Mouse (Mus musculus) cerebellum, adult 18-20 months (tissue): ENCODE measurements at regions not wholly inside any gene's neighbourhood (a gene's known extent, or its start where the extent isn't known, plus 50 kb on each side); places are given as distances from the start of the nearest gene placed in this dataset.

ENCODE experiments used
- DNase-seq, 2 experiments: peaks; one replicate each; pipeline ENCODE4 v3.0.0; 2021

DNA sequence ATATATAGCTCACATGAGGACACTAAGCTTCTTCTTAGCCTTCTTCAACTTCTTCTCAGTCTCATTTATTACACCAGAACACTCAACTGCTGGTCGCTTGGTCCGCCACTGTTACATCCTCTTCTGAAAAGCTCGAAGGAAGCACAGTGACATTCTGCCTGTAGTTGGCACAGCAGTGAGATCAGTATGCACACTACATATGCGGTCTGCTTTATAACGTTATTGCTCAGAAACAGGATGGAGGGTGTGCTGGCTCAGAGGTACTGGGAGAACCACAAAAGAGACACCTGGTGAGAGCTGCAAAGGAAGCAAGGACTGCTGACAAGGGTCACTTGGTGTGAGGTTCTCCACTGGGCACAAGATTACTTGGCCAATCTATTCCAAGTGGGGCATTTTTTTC lies 179.5 kb downstream of the Ets1 start:
- no peak for DNase-seq

DNA sequence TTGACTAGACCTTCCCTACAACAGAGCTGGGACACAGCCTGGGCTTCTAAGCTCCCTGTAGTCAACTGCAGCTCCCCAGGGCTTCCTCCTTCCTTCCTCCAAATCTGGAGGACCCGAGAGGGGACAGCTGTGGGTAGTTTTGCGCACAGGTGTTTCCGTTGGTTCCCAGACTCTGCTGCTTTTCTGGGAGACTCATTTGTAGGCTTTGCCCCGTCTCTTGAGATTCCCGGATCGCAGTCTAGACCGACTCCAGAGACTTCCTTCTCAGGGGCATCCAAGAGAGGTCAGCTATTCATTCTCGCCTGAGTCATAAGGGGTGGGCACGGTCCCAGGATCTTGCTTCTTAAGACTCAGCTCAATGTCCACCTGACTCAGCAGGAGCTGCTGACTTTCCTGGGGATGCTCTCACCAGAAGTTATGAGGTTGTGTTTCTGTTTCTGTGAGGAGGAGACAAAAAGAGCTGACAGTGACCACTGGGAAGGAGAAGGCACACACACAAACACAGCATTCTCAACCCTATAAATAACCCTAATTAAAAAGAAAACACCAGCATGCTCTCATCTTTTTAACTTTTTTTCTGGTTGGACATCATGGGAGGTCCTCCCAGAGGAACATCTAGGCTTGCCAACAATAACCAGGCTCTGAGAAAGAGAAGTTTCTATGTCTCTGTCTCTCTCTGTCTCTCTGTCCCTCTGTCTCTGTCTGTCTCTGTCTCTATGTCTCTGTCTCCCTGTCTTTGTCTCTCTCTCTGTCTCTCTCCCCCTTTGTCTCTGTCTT lies 180.8 kb downstream of the Ets1 start:
- DNase-seq = no peak

DNA sequence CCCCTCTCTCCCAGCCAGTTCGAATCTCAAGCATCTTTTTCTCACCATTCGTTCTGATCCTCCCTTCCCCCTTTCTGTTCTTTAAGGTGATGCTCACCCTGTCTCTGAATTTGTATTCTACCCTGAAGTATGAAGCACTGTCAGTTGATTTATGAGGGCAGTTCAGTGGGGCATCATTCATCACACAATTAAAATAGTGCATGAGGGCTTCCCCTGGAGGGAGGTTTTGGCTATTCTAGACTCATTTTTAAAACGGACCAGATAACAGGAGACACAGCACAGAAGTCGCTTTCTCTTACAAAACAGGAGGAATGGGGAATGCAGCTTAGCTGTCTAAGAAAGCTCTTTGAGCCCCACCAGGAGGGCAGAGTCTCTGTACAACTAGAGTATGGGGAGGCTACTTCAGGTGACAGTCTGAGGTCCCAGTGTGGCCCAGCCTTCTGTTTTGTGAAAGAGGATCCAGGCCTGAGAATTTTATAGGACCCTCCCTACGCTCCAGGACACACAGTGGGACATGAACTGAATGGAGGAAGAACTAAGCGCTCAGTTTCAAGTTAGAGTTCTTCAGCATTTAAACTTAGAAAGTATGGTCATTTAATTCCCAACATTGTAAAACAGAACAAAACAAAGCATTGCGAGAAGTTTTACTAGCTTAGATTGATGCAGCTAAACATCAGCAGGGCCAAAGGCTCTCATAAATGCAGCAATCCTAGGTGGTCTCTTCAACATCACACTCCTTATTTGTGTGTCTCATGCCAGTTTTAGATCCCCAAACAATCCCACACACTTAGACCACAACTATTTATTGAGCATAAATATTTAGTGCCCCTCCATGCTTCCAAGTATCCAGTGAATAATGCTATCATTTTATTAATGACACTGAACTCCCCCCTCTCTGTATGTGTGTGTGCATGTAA lies 181.7 kb downstream of the Ets1 start:
- DNase-seq = no peak

DNA sequence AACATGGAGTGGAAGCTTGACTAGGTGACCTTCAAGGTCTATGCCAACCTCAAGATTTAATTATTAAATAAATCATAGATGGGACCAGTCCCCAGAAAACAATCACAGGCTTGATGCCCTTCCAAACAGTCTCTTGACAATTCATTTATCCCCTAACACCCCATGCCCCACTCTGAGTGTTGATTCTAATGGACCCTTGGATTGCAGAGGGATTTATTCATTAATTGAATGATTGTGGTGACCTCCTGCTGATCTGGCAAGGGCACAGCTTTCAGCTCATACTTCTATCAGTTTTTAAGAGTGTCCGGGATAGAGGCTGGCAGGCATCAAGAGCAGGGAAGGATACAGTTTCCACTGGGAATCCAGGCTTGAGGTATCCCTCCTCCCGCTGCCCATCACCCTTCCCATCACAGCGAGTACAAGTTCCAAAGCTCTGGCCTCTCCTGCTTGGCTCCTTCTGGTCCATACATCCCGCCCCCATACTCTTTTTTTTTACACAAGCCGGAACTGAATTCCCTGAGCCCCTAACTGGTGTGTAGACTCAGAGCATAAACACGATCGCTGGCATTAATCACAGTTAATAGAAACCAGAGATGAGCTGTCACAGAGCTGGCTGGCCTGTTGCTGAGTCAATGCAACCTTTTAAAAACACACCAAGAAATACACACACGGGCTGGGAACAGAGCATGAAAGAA lies 187.6 kb downstream of the Ets1 start:
- no peak for DNase-seq

DNA sequence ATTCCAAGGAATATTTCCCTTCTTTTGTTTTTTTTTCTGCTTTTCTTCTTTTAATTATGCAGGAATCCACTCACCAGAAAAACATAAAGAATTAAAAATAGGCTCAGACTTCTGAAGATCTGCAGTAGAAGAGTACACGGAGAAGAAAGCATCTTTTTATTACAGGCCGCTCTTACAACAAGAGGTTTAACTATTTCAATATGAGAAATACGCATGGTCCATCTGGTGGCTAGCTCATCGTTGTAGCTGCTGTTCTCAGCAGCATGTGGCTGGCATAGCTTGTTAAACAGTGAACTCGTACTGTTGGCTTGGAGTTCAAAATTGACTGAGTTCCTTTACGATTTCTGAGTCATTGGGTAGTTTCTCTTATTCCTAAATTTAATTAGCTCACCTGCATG lies 188.1 kb downstream of the Ets1 start:
- DNase-seq = no peak

DNA sequence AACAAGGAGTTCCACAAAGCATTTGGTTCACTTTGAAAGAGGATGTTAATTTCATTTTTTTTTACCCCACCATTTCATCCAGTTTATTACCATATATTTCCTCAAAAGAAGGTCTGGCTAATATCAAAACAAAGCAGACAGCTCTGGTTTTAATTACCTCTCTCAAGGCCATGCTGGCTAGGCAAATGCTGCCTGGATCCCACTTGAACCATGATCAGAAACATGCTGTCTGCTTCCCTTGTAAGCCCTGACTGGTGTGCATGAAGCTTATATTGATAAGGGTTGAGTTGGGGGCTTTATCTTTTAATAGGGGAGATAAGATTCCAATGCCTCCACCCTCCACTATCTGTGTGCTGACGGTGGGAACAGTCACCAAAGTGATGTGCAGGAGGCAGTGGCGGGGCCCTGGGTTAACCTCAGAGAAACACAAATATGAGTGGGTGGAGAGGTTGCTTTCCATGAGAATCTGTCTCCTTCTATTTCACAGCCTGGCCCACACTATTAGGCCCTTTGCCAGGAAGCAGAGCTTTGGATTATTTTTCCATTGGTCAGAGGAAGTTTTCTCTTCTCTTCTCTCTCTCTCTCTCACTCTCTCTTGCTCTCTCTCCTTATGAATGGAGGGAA lies 194.4 kb downstream of the Ets1 start:
- DNase-seq = no peak

DNA sequence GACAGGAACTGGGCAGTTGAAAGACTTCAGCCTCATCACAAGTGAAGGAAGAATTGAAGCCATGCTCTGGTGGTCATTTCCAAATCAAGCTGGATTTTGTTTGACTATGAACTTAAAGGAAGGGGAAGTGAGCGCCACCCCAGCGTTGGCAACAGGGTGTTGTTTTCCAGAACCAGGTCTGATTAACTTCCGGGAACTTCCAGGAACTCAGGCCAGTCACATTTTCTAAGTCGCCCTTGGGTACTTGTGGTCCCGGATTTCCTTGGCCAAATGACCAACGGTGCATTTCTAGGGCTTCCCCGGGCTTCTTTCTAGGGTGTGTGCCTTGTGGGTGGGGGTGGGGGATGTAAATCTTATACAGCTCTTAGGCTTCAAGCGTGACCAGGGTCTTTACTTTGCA lies 197.4 kb downstream of the Ets1 start:
- no peak for DNase-seq

DNA sequence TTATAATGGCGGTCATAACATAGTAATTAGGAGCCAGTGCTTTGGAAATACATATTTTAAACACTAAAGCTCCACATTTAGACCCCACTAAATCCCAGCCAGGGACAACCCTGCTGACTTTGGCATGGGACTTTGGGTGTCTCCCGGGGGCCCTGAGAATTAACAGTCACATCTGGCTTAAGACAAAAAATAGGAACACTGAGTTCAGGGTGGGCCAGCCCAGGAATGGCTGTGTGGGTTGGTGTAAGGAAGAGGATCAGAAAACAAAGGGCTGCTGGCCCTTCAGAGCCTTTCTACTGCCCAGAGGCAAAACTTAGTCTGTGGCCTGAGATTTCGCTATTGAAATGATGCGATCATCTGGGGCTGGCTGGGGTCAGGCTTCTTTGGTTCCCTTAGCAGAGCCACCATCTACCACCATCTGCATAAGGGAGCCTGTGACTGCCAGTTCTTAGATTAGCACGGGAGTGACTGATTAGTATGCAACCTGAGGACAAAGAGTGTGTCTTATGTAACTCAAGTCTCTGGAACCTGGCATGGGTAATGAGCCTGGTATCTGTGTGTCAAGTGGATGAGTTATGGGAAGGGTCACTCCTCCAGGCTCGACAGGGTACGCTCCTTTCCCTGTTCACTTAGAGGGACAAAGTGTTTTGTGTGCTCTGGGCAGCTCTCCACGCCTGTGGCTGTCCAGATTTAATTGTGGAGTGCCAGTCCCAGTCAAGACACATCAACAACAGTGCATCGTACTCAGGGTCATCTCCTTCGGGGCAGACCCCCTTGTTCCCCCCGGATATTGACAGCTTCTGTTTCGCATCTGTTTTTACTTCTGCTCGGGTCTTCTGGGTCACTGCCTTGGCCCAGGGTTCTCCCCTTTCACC lies 199.0 kb downstream of the Ets1 start:
- DNase-seq = no peak

DNA sequence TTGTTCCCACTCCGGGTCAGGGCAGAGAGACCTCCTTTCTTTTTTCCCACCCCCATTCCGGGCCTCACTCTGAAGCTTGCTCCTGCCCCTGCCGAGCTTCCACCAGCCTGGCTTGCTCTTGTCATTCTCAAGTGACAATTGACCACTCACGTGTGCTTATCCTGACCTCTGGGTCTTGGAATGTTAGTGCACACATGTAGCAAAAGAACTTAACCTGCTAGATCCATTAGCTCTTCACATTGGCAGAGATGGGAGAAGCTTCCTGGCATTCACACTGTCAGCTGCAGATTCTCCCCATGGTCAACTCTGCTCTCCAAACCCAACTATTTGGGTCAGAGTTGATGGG lies 199.6 kb downstream of the Ets1 start:
- no peak for DNase-seq

DNA sequence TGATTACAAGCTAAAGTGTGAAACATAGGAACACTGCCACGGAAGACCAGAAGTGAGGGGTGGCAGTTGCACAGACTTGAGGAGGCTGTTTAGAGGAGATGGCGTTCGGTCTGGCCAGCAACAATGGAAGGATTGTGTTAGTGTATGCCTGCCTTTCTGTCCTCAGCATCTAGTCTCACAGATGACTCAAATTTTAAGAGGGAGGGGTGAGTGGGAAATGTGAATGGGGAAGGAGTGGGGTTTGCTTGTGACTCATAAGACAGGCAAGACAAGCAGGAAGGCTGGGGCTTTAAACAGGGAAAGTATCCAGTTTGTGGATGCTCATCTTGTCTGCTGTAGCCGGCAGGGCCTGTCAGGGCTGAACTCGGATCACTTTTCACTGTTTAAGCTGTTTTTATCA lies 200.3 kb downstream of the Ets1 start:
- no peak for DNase-seq

DNA sequence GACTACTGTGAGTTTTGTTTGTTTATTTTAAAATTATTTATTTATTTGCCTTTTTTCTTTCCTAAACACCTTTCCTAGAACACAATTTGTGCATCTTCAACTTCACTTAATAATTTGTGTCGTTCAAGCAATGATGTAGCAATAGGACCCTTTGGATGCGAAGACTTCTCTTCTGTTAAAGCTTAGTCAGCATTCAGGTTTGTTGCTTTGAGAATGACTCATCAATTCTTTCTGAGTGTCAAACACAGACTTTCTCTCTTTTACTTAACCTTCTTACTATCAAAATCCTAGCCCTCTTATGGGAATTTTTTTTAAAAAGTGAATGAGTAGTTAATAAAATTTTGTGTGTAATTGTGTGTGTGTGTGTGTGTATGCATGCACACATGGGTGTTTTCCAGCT lies 211.3 kb downstream of the Ets1 start:
- DNase-seq = no peak

DNA sequence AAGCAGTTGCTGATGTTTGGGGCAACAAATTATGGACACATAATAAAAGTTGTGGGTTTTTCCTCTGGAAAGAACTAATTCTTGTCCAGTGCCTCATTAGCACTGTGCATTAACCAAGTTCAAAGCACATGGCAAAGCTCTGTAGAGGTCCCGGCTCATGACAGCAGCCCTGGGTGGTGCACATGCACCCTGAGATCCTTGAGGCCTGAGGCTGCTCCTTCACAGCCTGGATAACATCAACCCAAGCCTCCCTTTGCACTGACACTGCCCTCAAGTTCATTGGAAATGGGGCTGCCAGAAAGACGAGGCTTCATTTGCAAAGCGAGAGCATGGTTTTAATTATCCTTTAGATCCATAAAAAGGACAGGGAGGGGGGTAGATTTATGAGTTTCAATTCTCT lies 216.3 kb downstream of the Ets1 start:
- DNase-seq = no peak

DNA sequence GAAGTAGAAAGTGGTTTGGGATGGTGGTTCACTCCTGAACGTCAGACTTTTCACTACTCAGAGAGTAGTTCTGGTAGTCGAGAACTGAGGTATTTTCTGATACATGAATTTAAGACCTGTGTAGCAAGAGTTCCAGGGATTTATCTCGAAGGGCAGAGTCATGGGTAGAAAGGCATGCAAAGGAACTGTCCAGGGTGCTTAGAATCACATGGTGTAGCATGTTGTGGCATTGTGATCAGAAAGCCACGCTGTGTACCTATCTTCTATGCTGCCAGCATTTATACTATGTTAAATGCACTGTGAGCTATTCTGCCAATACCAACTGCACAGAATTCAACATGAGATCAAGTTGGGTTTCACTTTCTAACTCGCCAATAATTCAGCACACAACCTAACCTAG lies 227.3 kb downstream of the Ets1 start:
- no peak for DNase-seq

DNA sequence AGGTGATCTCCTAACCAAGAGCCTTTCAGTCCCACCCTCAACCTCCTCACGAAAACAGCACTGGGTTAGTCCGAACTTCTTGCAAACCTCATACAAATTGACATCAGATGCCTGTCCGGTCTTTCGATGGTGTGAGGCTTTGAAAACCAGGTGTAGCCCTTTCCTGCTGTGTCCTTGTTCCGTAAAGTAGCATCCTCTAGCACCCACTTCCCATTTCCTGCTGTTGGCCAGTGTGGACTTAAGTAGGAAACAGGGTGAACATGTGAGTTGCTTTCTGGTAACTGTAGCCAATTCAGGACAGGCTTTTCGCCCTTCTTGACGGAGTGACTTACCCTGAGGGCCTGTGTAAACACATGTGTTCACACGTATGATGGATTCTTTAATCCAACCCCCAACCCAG lies 232.9 kb downstream of the Ets1 start:
- no peak for DNase-seq

DNA sequence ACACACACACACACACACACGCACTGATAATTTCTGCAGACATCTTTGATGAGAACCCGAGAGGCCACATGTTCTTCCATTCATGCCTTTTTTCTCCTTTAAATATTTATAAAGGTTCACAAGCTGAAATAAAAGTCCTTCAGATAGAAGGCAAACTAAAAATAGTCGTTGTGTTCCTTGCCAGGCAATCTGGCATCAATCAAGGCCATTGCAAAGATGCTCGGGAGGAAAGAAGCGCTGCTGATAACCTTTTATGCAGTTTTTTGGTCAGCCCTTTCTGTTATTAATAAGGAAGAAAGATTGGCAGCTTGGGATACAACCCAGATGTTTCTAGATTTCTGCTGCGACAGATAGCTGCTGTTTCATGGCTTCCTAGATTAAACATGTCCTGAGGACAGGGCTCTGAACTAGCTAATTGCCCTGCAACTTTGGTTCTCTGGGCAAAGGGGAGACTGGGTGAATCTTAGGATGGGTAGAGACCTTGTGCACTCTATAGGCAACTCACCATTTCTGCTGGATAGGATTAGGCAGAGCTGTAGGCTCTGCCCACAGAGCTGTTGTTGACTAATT lies 238.4 kb downstream of the Ets1 start:
- DNase-seq = no peak

DNA sequence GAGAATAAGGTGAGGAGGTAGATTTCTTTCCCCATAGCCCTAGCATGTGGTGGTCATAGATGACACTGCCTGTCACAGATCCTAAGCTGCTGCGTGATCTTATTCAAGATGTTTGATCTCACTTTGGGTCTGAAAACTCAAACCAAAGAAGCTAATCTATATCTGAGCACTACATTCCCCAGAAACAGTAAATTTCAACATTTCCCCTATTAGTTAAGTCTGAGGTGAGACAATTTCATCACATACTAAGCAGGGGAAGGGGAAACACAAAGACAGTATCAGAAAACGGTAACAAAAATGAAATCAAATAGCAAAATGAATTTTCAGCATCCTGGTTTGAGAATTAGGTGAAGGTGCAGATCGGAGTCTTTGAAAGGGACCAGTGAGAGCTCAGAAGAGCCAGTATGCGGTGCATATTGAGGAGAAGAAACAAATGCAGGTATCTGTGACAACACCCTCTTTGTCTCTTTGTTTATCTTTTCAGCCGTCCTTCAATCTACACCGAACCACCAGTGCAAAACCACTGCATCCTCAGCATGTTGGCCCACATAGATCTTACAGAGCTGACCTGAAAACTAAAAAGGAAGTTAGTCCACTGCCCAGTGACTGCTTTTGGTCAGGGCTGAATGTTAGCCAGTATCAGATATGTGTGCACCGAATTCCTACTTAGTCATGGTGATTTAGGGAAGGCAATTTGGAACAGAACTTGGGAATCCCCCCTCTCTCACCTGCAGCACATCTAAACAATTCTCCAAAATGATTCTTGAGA lies 247.0 kb downstream of the Ets1 start:
- DNase-seq = no peak

DNA sequence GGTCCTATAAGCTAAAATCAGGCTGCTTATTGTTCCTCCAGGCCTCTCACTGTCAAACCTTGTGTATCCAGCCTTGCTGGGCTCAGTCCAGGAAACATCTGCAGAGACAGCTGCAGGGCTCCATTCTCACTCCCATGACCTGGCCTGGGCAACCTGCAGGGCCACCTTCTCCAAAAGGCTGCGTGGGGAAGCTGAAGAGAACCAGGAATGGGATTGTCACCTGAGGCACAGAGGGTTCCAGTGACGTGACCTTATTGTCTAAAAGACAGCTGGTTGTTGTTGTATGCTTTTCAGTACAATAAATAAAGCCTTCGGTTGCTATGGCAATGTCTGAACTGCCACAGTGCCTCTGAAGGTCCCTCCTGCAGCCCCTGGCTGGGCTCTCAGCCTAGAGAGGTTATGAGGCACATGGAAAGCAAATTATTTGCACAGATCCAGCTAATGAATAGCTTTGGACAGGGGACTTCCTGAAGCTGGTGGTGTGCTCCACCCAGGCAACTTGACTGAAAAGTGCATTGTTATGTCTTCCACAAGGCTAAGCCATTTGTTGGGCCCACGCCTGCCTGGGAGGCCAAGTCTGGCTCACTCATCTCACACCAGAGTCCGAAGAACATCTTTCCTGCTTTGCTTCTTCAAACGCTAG lies 250.1 kb downstream of the Ets1 start:
- DNase-seq = no peak

DNA sequence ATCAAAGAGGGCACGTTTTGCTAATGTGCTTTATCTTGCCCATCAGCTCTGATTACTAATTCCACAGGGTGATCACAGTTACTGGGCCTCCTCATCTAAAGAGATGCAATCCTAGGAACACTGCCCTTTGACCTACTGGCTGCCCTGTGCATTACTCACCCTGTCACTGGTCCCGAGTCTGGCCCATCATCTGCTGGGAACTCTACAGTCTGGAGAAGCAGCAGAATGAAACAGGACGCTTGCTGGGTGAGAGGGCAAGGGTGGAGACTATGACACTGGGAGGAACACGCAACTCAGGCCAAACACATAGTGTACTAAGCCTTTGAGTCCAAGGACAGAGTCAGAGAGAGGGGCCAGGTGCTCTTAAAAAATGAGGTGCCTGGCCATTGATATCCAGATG lies 263.8 kb downstream of the Ets1 start:
- no peak for DNase-seq

DNA sequence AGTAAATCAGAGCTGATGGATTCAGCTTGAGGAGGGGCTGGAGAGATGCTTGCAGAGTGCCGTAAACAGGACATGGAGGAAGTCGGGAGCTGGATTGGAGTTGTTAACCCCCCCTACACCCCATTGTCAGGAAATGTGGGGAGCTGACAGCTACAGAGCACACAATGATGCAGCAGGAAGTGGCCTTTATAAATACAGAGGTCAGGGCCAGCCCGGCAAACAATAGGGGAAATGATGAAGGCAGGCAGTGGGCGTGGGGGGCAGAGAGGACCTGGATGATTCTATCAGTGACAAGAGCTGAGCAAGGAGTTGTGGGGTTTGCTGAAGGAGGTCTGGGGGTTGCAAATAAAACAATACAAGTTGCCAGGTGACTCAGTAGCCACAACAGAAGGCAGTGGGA lies 265.3 kb downstream of the Ets1 start:
- DNase-seq = no peak

DNA sequence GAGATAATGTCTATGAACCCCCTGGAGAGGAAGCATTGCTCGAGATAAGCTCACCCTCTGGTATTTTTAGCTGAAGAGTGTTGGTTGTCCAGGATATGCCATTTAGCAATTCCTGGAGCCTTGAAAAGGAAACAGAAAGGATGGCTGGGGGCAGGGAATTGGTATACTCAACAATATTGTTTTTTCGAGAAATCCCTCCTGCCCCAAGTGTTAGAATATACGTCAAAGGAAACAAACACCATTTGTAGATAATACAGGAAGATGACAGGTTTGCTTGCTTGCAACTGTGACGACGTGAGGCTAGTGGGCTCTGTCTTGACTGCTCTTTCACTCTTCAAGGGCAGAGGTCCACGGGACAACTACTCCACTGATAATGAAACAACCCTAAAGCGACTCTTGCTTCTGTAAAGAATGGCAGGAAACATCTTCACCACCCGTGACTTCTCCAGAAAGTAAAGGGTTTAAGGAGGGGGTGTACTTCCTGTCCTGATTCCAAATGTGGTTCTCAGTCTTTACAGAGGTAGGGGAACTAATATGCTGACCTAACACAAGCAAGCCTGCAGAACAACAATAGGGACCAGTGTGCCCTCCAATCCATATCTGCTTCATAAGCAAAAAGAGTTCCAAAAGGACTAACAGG lies 270.3 kb downstream of the Ets1 start:
- DNase-seq = no peak
